Mouse (Mus musculus): ENCODE measurements at regions not wholly inside any gene's neighbourhood (a gene's known extent, or its start where the extent isn't known, plus 50 kb on each side); places are given as distances from the start of the nearest gene placed in this dataset.

GRCm38 (mm10) chr6:31210209-31210714 lies 188.3 kb upstream of the Mkln1 start:
- no peak for DNase-seq
- intact Hi-C loops (cut with DNase I) = no loop called here

- intact Hi-C loops (cut with DNase I) = no loop called here
- DNase-seq = no peak
Measured at GRCm38 (mm10) chr6:31211091-31211490, 187.4 kb upstream of the Mkln1 start.

GRCm38 (mm10) chr6:31211616-31212015 lies 186.9 kb upstream of the Mkln1 start:
- intact Hi-C loops (cut with DNase I) = no loop called here

GRCm38 (mm10) chr6:31212080-31212479 lies 186.5 kb upstream of the Mkln1 start:
- DNase-seq = no peak
- intact Hi-C loops (cut with DNase I) = no loop called here

More at GRCm38 (mm10) chr6:31211616-31212015, 186.9 kb upstream of the Mkln1 start:
- DNase-seq = no peak

- no peak for DNase-seq
- intact Hi-C loops (cut with DNase I) = no loop called here
Measured at GRCm38 (mm10) chr6:31212694-31213093, 185.8 kb upstream of the Mkln1 start.

GRCm38 (mm10) chr6:31213161-31213560 lies 185.4 kb upstream of the Mkln1 start:
- intact Hi-C loops (cut with DNase I) = no loop called here
- no peak for DNase-seq

- DNase-seq = no peak
- intact Hi-C loops (cut with DNase I) = loop anchor here (2.0 kb wide), 3 partner anchors 23 to 183 kb away; partner anchors contain the start of gene Mkln1
Measured at GRCm38 (mm10) chr6:31215661-31216060, 182.9 kb upstream of the Mkln1 start.

- intact Hi-C loops (cut with DNase I) = loop anchor here (2.0 kb wide), 3 partner anchors 24 to 182 kb away; partner anchors contain the start of gene Mkln1
- peak; percentile 84 to 86 for DNase-seq
Measured at GRCm38 (mm10) chr6:31216206-31217059, 182.1 kb upstream of the Mkln1 start.

GRCm38 (mm10) chr6:31217060-31217541 lies 181.4 kb upstream of the Mkln1 start:
- intact Hi-C loops (cut with DNase I) = loop anchor here (2.0 kb wide), 3 partner anchors 24 to 182 kb away; partner anchors contain the start of gene Mkln1
- peak in 1 of 2 experiments; percentile 44 for DNase-seq

GRCm38 (mm10) chr6:31217641-31218138 lies 180.8 kb upstream of the Mkln1 start:
- intact Hi-C loops (cut with DNase I) = loop anchor here (2.0 kb wide), 3 partner anchors 25 to 181 kb away; partner anchors contain the start of gene Mkln1
- peak; percentile 56 to 69 for DNase-seq

GRCm38 (mm10) chr6:31218139-31218750 lies 180.3 kb upstream of the Mkln1 start:
- peak; percentile 57 to 68 for DNase-seq
- intact Hi-C loops (cut with DNase I) = no loop called here

GRCm38 (mm10) chr6:31218880-31219279 lies 179.7 kb upstream of the Mkln1 start:
- intact Hi-C loops (cut with DNase I) = no loop called here
- DNase-seq = peak in 1 of 2 experiments; percentile 13

- DNase-seq = no peak
- intact Hi-C loops (cut with DNase I) = no loop called here
Measured at GRCm38 (mm10) chr6:31219736-31220135, 178.8 kb upstream of the Mkln1 start.

- DNase-seq = peak; percentile 73 to 76
- intact Hi-C loops (cut with DNase I) = no loop called here
Measured at GRCm38 (mm10) chr6:31220184-31220931, 178.2 kb upstream of the Mkln1 start.

- intact Hi-C loops (cut with DNase I) = no loop called here
- DNase-seq = peak; percentile 36 to 38
Measured at GRCm38 (mm10) chr6:31221490-31221889, 177.0 kb upstream of the Mkln1 start.

GRCm38 (mm10) chr6:31222024-31222579 lies 176.4 kb upstream of the Mkln1 start:
- DNase-seq = no peak
- intact Hi-C loops (cut with DNase I) = no loop called here

- intact Hi-C loops (cut with DNase I) = no loop called here
- DNase-seq = no peak
Measured at GRCm38 (mm10) chr6:31227406-31227805, 171.1 kb upstream of the Mkln1 start.

- no peak for DNase-seq
- intact Hi-C loops (cut with DNase I) = no loop called here
Measured at GRCm38 (mm10) chr6:31228061-31228460, 170.5 kb upstream of the Mkln1 start.

GRCm38 (mm10) chr6:31231821-31232220 lies 166.7 kb upstream of the Mkln1 start:
- intact Hi-C loops (cut with DNase I) = no loop called here
- DNase-seq = no peak
